Mouse (Mus musculus): ENCODE measurements at regions not wholly inside any gene's neighbourhood (a gene's known extent, or its start where the extent isn't known, plus 50 kb on each side); places are given as distances from the start of the nearest gene placed in this dataset.

DNA sequence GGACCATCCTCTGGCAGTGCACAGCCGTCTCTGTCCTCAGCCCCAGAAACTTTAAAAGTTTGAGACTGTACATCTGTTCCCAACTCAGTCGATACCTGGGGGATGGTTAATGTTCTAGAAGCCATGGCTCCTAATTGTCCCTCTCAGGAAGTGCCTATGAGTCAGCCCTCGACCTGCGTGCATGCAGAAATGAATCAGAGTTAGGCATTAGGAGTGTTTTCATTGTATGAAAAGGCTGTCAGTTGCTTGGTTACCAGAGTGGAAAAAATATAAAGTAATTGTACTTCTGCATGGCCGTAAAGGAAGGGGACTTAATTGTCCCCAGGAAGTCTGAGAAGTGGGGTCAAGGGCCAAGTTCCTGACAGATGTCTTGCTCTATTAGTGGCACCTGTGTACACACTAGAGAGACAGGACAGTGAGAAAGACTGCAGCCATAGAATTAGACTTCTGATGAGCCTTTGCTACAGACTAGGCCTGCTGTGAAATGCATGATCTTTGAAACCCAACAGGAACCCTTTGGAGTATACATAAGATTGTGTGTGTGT lies 109.5 kb upstream of the Slc35f3 start:
- H3K27me3 ChIP-seq (ENCODE audit: control insufficient read depth, insufficient read depth, low read length), result no peaks in the 10 kb centered on the region
- no peaks in the 10 kb centered on the region; the same call in 1 of the 2 replicates for H3K4me1 ChIP-seq (ENCODE audit: control insufficient read depth, insufficient read depth, low read length)
- no peak for DNase-seq
- TF ChIP-seq CTCF (IDR thresholded peaks at IDR 0.05; ENCODE audit: borderline replicate concordance, insufficient read depth, low read depth, low read length), result no peak
- TF ChIP-seq POLR2A (IDR thresholded peaks at IDR 0.05; ENCODE audit: borderline replicate concordance, insufficient read depth, low read length), result no peak
- H3K4me3 ChIP-seq (replicated peaks; ENCODE audit: insufficient read depth, low read depth, low read length), result no peak overlapping the region
- H3K27ac ChIP-seq (ENCODE audit: insufficient read depth, low read length), result no peak overlapping the region
- 48% methylated on average over 5 of the region's 5 CpGs for WGBS

DNA sequence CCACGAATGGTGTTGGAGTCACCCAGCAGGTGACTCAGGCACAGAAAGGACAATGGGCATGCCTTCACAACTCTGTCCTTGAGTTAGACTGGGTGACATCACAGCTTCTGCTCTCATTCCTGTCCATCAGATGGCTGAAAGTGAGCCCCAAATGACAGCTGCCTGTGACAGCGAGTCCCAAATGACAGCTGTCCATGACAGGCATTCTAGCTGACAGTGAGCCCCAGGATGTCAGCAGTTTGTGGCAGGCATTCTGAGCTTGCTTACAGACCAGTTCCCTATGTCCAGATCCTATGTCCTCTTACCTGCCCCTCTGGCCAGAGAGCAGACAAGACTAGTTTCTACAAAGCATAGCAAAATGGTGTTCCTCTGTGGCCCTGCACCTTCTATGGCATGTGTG lies 102.7 kb upstream of the Slc35f3 start:
- Histone ChIP-seq H3K4me1 (ENCODE audit: control insufficient read depth, insufficient read depth, low read length) (peaks cover 10% of the 10 kb centered on the region), H3K27ac (ENCODE audit: insufficient read depth, low read length) (no peak overlapping the region), H3K4me3 (replicated peaks; ENCODE audit: insufficient read depth, low read depth, low read length) (no peak overlapping the region), H3K27me3 (ENCODE audit: control insufficient read depth, insufficient read depth, low read length) (no peaks in the 10 kb centered on the region)
- TF ChIP-seq POLR2A (IDR thresholded peaks at IDR 0.05; ENCODE audit: borderline replicate concordance, insufficient read depth, low read length) (no peak), CTCF (IDR thresholded peaks at IDR 0.05; ENCODE audit: borderline replicate concordance, insufficient read depth, low read depth, low read length) (no peak)
- no peak for DNase-seq
- 38% methylated on average over 2 of the region's 2 CpGs for WGBS

DNA sequence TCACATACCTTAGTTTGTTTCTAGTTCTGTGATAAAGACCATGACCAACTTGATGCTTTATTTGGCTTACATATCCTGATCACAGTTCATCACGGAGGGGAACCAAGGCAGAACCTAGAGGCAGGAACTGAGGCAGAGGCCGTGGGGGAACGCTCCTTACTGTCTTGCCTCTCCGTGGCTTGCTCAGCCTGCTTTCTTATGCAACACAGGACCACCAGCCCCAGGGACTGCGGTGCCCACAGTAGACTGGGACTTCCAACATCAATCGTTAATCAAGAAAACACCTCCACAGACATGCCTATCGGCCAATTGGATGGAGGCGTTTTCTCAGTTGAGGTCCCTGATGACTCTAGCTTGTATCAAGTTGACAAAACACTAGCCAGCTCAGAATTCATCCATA lies 87.8 kb upstream of the Slc35f3 start:
- peaks cover 15% of the 10 kb centered on the region for H3K4me1 ChIP-seq (ENCODE audit: control insufficient read depth, insufficient read depth, low read length)
- TF ChIP-seq POLR2A (IDR thresholded peaks at IDR 0.05; ENCODE audit: borderline replicate concordance, insufficient read depth, low read length) (no peak), CTCF (IDR thresholded peaks at IDR 0.05; ENCODE audit: borderline replicate concordance, insufficient read depth, low read depth, low read length) (no peak)
- no peak overlapping the region for H3K4me3 ChIP-seq (replicated peaks; ENCODE audit: insufficient read depth, low read depth, low read length)
- 93% methylated on average over 8 of the region's 8 CpGs for WGBS
- H3K27ac ChIP-seq (ENCODE audit: insufficient read depth, low read length), result no peak overlapping the region
- DNase-seq, result peak in 1 of 2 experiments; percentile 2
- no peaks in the 10 kb centered on the region for H3K27me3 ChIP-seq (ENCODE audit: control insufficient read depth, insufficient read depth, low read length)

DNA sequence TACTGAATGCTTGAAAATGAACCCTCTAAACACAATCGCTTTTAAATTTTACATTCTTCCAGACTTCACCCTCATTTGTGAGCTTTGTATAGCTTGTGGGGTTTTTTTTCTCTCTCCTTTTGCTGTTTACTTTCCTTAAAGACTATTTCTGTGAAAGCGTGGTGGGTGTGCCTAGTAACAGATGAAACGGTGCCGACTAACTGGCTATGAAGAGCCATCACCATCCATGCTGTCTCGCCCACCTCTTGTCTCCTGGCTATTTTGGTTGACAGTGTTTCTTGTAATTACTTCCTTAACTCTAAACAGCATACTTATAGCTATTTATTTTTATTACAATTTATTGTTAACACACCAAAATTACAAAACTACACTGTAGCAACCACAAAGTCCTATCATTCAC lies 85.6 kb upstream of the Slc35f3 start:
- no peak for TF ChIP-seq POLR2A (IDR thresholded peaks at IDR 0.05; ENCODE audit: borderline replicate concordance, insufficient read depth, low read length)
- DNase-seq, result no peak
- H3K4me3 ChIP-seq (replicated peaks; ENCODE audit: insufficient read depth, low read depth, low read length), result no peak overlapping the region
- H3K27ac ChIP-seq (ENCODE audit: insufficient read depth, low read length), result no peak overlapping the region
- 87% methylated on average over 5 of the region's 5 CpGs for WGBS
- no peaks in the 10 kb centered on the region for H3K27me3 ChIP-seq (ENCODE audit: control insufficient read depth, insufficient read depth, low read length)
- peaks cover 15% of the 10 kb centered on the region for H3K4me1 ChIP-seq (ENCODE audit: control insufficient read depth, insufficient read depth, low read length)

DNA sequence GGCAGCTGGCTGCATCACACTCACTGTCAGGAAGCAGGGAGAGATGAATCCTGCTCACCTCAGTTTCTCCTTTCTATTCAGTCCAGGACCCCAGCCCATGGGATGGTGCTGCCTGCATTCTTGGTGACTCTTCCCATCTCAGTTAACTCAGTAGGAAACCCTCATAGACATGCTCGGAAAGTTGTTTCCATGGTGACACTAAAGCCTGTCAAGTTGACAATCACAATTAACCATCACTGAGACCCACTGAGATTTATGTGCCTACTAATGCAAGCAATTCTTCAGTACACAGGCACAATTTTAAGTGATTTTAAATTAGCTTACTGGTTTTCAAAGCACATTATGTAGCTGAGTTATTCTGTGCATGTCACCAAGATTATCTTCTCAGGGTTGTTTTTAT lies 83.8 kb upstream of the Slc35f3 start:
- peaks cover 8% of the 10 kb centered on the region for H3K4me1 ChIP-seq (ENCODE audit: control insufficient read depth, insufficient read depth, low read length)
- H3K4me3 ChIP-seq (replicated peaks; ENCODE audit: insufficient read depth, low read depth, low read length), result no peak overlapping the region
- WGBS, result 54% methylated on average over 1 of the region's 1 CpGs
- no peak overlapping the region for H3K27ac ChIP-seq (ENCODE audit: insufficient read depth, low read length)
- TF ChIP-seq CTCF (IDR thresholded peaks at IDR 0.05; ENCODE audit: borderline replicate concordance, insufficient read depth, low read depth, low read length), result no peak
- no peak for TF ChIP-seq POLR2A (IDR thresholded peaks at IDR 0.05; ENCODE audit: borderline replicate concordance, insufficient read depth, low read length)
- H3K27me3 ChIP-seq (ENCODE audit: control insufficient read depth, insufficient read depth, low read length), result no peaks in the 10 kb centered on the region
- no peak for DNase-seq

DNA sequence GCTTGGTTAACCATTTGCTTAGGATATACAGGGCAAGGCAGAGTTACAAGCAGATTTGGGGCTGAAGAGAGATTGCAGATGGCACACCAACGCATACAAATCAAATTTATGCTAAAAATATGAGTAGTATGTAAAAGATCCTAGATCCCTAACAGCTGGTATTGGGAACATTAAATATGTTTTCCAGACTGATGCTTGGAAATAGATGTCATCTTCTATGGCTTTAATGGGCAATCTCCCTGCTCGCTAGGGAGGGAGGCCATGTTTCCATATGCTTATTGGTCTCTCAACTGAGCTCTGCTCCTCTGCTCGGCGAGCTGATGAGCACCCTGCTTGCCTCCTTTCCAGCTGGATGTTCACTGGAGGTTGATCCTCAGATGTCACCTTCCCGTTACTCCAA lies 82.0 kb upstream of the Slc35f3 start:
- DNase-seq, result no peak
- Histone ChIP-seq H3K4me1 (ENCODE audit: control insufficient read depth, insufficient read depth, low read length) (peaks cover 8% of the 10 kb centered on the region), H3K27ac (ENCODE audit: insufficient read depth, low read length) (no peak overlapping the region), H3K4me3 (replicated peaks; ENCODE audit: insufficient read depth, low read depth, low read length) (no peak overlapping the region), H3K27me3 (ENCODE audit: control insufficient read depth, insufficient read depth, low read length) (no peaks in the 10 kb centered on the region)
- TF ChIP-seq CTCF (IDR thresholded peaks at IDR 0.05; ENCODE audit: borderline replicate concordance, insufficient read depth, low read depth, low read length) (no peak), POLR2A (IDR thresholded peaks at IDR 0.05; ENCODE audit: borderline replicate concordance, insufficient read depth, low read length) (no peak)
- 82% methylated on average over 5 of the region's 5 CpGs for WGBS

DNA sequence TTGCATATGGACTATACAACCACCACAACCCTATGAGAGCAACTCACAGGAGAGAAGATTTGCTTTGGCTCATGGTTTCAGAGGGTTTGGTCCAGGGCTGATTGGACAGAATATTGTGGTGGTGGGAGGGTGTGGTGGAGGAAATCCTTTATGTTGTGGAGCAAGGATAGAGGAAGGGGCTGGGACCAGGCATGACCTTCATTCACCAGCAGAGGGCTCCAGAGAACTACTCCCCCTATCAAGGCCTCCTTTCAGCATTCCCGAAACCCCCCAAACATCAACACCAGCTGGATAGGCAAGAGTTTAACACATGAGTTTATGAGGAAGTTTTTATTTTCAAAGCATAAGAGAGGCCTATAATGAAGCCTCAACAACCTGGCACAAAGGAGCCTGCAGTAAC lies 76.7 kb upstream of the Slc35f3 start:
- WGBS, result 82% methylated on average over 1 of the region's 1 CpGs
- peaks cover 13% of the 10 kb centered on the region for H3K4me1 ChIP-seq (ENCODE audit: control insufficient read depth, insufficient read depth, low read length)
- H3K27me3 ChIP-seq (ENCODE audit: control insufficient read depth, insufficient read depth, low read length), result no peaks in the 10 kb centered on the region
- no peak overlapping the region for H3K27ac ChIP-seq (ENCODE audit: insufficient read depth, low read length)
- TF ChIP-seq CTCF (IDR thresholded peaks at IDR 0.05; ENCODE audit: borderline replicate concordance, insufficient read depth, low read depth, low read length) (peak; percentile 50), POLR2A (IDR thresholded peaks at IDR 0.05; ENCODE audit: borderline replicate concordance, insufficient read depth, low read length) (no peak)
- DNase-seq, result no peak
- H3K4me3 ChIP-seq (replicated peaks; ENCODE audit: insufficient read depth, low read depth, low read length), result no peak overlapping the region

DNA sequence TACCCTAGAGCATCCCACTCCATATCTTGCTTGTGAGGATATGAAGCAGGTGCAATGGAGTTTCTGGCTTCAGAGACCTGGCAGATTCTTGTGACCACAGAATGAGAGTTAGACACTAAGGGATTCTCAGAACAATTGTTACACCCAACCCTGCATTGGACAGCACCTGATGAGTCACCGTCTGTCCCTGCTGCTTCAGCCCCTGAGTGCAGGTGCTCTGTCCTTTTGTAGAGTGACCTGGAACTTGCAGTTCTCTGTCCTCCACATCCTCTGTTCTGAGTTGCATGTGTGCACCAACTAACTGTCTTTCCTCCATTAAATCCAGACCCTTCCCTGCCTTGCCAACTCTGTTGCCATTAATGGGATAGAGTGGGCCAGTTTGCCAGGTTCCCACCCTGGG lies 66.6 kb upstream of the Slc35f3 start:
- WGBS, result 0% methylated on average over 1 of the region's 1 CpGs
- peak; percentile 64 to 82 for DNase-seq
- H3K4me1 ChIP-seq (ENCODE audit: control insufficient read depth, insufficient read depth, low read length), result peaks cover 10% of the 10 kb centered on the region
- no peak overlapping the region for H3K4me3 ChIP-seq (replicated peaks; ENCODE audit: insufficient read depth, low read depth, low read length)
- H3K27ac ChIP-seq (ENCODE audit: insufficient read depth, low read length), result peak overlapping the region; percentile 22; the same call in 1 of the 2 replicates
- TF ChIP-seq CTCF (IDR thresholded peaks at IDR 0.05; ENCODE audit: borderline replicate concordance, insufficient read depth, low read depth, low read length) (no peak), POLR2A (IDR thresholded peaks at IDR 0.05; ENCODE audit: borderline replicate concordance, insufficient read depth, low read length) (no peak)
- no peaks in the 10 kb centered on the region for H3K27me3 ChIP-seq (ENCODE audit: control insufficient read depth, insufficient read depth, low read length)
